Comparison of ENCODE assay signal across 13 mouse cellular contexts in the genomic region with DNA sequence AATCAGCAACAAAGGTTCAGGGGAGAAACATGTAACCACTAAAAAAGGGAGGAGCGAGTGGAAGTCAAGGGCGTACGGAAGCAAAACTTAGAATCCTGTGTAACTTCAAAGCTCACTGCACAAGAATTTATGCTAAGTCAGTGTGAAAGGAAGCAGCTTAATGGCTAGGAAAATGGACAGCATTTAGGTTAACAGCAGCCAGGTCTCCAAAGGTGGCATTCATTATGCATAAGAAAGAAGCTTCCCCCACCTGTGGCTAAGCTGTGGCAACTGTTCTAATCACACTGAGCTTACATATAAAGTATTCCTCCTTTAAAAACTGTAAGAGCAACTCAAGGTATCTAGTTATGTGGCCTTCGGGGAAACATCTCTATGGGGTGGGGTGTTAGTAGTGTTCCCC.
"Had no signal": no experiment of that assay in that cellular context is flagged by ENCODE, and none has a peak within 500 bp of the region (broad histone marks: within the 10 kb centered on the region; RNA-seq: fewer than 3 reads in every experiment).

No protein-coding gene starts in this region.

- ATAC-seq: midbrain, embryonic 13.5 days had no signal

- H3K27ac ChIP-seq: midbrain, embryonic 13.5 days; neural tube, embryonic 12.5 days; stomach, embryonic 15.5 days; stomach, postnatal 0 days had no signal

- H3K4me1 ChIP-seq: midbrain, embryonic 13.5 days; neural tube, embryonic 12.5 days; stomach, embryonic 15.5 days had no signal

- H3K4me3 ChIP-seq: midbrain, embryonic 13.5 days; neural tube, embryonic 12.5 days; stomach, embryonic 15.5 days had no signal

- H3K9ac ChIP-seq: lung, embryonic 14.5 days; midbrain, embryonic 13.5 days; neural tube, embryonic 12.5 days; stomach, embryonic 15.5 days had no signal

- H3K9me3 ChIP-seq: midbrain, embryonic 13.5 days; neural tube, embryonic 12.5 days; stomach, embryonic 15.5 days had no signal

- DNase-seq: lung, adult 18-20 months; lung, embryonic 14.5 days; lung, postnatal 10 days; lung, postnatal 4 days; right cerebral cortex, postnatal 14 days; thymus, adult 2 months; thymus, postnatal 25 days; thymus, postnatal 4 days had no signal

- H3K27me3 ChIP-seq: midbrain, embryonic 13.5 days; neural tube, embryonic 12.5 days; stomach, embryonic 15.5 days had no signal

- H3K4me2 ChIP-seq: lung, embryonic 14.5 days; midbrain, embryonic 11.5 days; midbrain, embryonic 13.5 days; neural tube, embryonic 12.5 days; stomach, embryonic 15.5 days had no signal
